Mouse (Mus musculus) embryo, embryonic 10 days (tissue): Measurements from ENCODE around the gene Ppia.
"Not testable (repeated sequence)": the region's sequence is repeated elsewhere in the genome, so short reads cannot be mapped to it uniquely, and the experiment has no call there.

Source experiments
- DNase-seq: peaks from one replicate; pipeline ENCODE4 v3.0.0-alpha.2; 2015; ENCODE audit warnings: low spot score

Gene Ppia

DNA sequence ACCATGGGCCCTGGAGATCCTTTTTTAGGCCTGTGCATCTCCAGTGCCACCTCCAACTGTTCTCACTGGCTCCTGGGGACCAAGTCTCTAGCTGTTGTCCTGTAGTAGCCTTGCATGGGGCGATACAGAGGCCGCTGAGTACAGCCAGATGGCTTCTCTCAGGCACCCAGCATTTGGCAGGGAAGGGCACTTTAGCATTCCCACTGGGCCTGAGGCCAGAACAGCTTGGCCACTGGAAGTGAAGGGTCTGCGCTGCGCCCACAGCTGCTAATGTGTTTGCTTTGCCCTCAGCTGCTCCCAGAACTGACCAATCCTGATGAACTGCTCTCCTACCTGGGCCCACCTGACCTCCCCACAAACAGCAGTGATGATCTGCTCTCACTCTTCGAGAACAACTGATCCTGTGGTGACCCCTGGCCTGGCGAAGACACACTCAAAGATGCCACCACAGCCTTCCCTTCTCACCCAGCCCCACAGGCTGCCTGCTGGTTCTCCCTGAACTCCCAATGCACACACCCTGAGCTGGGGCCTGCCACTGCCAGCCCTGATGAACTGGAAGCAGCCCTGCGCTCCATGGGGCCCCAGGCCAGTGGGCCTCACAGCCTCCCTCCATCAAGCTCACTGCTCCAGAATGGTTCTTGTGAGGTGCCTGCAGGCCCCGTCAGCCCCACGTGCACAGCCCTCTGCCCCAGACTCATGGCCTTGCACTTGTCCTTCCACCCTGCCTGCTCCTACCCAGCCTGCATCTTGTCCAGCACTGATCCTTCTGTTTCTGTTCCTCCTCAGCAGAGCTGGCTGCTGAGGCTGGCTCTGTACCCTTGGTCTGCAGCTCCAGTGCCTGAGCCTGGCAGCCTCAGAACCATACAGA lies 10.3 kb upstream of the Ppia start:
- DNase-seq: no peak

DNA sequence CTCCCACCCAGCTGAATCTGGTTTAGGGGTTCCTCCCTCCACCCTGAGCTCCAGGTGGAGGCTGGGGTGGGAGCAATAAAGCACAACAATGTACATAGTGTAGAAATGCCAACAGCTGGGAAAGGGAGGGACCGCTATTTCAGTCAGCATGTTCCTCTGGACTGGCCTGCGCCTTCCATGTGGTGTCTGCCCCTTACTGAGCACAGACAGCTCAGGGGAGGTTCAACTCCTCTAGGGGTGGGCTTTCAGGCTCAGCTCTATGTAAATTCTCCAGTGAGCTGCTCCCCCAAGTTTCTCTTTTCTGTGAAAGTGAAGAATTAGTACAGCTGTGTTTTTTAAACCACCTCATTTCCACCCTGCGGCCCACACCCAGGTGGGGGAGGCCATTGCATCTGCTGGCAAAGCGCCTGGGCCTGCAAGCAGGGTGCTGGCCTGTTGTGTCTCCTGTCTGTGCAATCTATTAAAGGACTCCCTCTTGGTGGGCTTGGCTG lies 9.6 kb upstream of the Ppia start:
- DNase-seq: no peak

DNA sequence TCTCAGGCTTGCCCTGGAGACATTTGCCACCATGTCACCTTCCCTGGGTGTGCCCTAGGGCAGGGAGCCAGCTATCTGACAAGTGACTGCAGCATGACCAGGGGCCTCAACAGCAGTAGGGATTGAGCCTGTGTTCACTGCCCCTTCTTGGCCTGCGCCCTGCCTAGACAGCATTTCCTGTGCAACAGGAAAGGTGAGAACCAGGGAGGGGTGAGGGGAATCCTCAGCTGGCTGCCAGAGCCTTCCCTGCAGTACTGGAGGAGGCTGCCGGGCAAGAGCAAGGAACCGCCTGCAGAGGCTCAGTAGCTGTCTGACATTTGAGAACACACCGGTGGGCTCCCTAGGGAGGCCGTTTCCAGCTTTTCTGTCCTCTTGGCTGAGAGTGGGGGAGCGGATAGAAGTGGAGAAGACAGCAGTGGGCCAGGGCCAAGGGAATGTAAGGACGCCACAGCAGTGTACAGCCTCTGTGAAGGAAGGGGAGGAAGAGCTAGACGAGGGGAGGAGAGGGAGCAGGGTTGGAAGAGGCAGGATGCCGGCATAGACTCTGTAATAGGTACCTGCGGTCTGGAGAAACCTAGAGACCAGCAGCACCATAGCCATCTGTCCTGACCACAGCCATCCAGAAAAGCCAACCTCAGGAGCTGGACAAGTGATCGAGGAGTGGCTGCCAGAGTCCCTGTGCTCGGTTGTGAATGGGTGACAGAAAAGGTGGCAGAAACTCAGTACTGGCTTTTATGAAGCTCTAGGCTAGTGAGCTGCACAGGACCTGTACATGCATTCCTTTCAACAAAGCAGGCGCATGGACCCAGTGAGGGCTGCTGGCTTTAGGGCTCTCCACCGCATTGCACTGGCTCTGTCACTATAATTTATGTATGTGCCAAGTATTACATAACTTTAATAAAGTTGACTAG lies 8.7 kb upstream of the Ppia start:
- peak; percentile 70 for DNase-seq

DNA sequence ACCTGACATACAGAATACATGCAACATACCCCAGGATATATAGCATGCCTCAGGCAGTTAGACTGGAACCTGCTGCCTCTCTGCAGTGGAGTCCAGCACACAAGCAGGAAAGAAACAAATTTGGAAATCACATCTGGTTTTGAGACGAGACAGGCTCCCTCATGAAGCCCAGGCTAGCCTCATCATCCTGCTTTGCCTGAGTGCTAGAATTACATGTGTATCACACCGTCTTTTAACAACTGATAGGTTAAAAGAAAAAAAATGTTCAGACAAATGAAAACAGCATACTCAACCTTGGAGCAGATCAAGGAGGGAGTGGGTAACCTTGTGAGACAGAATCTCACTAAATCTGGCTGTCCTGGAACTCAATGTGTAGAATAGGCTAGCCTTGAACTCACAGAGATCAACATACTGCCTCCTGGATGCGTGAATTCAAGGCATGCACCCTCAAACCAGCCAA lies 8.1 kb upstream of the Ppia start:
- no peak for DNase-seq

DNA sequence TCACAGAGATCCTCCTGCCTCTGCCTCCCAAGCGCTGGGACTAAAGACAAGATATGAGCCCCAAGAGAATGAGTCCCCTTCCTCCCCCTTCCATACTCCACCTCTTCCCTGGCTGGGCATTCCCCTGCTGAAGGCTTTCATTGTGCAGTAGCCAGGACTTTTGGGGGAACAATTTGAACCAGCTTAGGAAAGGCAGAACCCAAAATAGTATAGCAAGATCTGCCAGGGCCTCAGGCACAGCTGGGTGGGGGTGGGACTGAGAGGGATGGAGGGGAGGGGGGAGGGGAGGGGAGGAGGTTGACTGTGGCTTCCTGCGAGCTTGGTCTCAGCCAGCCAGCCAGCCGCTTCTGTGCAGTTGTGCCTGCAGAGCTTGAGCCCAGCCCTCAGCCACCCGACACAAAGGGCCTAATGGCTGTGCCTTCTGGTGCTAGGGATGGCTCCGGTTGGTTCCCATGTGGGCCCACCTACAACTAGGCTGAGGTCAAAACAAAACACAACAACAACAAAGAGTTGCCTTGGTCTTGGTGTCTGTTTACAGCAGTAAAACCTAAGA lies 5.1 kb upstream of the Ppia start:
- no peak for DNase-seq

DNA sequence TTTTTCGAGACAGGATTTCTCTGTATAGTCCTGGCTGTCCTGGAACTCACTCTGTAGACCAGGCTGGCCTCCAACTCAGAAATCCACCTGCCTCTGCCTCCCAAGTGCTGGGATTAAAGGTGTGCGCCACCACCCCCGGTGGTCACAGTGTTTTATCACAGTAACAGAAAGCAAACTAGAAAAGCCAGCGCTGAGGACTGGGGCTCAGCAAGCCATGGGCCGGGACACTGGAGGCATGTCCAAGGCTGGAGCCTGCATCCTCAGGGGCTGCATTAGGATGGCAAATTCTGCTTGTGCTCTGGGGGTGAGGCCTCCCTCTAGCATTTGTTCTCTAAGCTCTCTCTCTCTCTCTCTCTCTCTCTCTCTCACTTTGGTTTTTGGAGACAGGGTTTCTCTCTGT lies 4.5 kb upstream of the Ppia start:
- not testable (repeated sequence) for DNase-seq

DNA sequence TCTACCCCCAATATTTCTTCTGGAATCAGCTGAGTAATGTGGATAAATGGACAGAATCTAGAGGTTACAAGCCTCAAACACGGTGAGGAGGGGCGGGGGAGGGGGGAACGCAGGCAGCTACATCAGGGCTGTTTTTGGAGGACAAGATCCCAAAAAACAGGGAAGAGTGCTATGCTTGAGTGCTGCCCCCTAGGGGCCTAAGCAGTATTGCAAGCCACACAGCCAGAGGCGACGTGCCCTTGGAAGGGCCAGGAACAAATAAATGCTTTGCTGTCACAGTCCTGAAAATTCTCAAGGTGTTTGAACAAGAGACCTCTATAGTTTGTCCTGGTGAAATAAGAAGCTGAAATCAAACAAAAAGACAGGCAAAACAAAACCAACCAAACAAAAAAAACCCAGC lies 3.6 kb upstream of the Ppia start:
- peak; percentile 81 for DNase-seq

DNA sequence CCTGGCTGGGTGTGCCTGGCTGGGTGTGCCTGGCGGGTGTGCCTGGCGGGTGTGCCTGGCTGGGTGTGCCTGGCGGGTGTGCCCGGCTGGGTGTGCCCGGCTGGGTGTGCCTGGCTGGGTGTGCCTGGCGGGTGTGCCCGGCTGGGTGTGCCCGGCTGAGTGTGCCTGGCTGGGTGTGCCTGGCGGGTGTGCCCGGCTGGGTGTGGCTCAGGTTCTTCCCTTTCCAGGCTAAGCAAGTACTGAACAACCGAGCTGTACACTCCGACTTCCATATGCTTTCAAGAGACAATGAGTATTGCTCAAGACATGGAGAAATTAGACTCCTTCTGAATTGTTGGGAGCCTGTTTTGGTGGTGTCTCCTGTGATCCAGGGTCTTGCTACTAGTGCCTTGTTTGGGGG lies 2.0 kb upstream of the Ppia start:
- DNase-seq: no peak

DNA sequence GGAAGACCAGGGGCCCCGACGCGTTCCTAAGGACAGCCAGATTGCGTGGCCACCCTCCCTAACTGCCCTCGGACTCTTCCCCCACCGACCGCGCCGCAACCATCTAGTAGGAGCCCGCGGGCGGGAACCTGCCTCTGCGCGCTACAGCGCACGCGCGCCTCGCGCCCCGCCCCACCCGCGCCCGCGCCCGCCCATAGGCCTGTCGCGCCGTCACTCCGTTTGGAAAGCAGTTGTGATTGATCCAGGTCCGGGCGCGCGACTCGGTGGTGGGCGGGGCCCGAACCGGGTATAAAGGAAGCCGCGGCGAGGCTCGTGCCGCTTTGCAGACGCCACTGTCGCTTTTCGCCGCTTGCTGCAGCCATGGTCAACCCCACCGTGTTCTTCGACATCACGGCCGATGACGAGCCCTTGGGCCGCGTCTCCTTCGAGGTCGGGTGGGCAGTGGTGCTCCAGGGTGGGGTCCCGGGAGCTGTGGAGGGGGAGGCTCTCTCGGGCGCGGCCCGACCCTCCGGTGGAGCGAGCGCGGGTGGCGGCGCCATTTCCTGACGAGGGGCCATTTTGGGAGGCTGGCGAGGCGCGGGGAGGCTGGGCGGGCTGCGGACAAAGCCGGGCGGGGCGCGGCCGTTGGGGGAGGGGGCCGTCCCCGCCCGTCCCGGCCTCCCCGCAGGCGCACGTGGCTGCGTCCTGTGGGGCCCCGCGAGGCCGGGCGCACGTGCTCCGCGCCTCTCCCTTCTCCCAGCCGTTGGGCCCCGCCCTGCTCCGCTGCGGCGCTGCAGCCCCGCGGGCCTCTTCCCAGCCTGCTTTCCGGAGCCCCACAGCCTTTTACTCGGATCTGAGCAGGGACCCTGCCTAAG lies 535 bp downstream of the Ppia start:
- peak; percentile 93 for DNase-seq

DNA sequence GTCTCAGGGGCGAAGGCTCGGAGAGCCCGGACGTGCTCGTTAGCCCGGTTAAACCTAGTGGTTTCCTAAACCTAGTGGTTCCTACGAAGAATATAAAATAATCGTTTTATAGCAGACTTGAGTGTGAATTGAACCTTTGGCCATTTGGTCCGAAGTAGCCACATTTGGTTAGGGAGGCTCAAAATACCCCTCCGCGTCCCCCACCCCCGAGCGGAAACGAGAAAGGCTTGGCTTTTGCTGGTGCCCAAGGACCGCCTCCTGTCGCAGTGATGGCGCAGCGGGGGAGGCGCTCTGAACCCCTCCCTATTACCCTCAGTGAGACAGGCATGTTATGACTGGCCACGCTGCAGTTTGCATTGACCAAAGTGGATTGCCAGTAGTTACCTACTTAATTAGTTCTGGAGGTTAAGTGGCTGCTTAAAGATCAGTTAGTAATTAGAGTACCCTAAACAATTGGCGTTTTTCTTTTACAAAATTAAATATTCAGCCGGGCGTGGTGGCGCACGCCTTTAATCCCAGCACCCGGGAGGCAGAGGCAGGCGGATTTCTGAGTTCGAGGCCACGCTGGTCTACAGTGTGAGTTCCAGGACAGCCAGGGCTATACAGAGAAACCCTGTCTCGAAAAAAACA lies 1.3 kb downstream of the Ppia start:
- peak; percentile 82 for DNase-seq

DNA sequence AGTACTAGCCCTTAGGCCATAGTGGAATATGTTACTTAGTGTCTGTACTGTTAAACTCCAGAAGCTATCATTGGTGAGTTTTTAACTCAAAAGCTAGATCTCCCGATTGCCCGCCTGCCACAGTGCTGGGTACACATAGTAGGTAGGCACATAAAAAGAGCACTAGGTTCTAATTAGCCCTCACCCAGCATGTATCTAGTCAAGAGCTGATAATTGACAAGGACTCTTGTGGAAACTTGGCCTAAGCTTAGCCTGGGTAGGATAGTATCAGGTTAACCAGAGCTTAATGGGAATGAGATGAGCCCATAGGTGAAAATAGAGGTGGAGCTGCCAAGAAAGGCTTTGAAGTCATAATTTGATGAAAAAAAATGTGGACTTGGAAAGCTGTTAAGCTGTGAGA lies 1.8 kb downstream of the Ppia start:
- DNase-seq: no peak

DNA sequence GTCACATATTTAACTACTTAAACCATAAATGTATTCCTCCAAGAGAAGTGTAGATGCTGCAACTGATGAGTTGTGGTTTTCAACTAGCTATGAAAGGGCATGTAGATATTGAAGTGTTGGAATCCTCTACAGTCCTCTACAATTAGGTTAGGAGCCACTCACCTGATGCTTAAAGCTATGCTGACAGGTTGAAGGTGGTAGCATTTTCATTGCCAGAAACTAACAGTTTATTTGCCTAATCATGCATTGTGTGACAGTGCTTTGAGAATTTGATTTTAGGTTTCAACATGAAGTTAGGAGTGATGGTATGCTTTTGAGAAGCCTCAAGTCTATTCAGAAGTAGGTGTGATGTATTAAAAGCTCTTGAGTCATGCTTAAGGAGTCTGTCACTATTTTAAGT lies 2.2 kb downstream of the Ppia start:
- DNase-seq: no peak

DNA sequence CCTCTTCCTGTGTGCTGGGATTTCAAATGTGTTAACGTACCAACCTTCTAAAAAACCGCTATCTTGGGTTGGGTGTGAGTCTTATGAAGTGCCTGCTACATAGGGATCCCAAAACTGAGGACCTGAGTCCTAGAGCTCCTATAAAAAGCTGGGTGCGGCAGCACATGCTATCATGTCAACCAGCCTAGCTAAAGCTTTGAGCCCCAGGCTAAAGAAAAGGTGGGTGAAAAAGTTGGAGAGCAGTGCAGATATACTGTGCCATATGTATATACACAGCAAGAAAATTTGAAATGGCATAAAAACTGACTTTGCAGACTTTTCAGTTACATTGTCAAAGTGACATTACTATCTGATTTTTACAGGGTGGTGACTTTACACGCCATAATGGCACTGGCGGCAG lies 3.5 kb downstream of the Ppia start:
- no peak for DNase-seq

DNA sequence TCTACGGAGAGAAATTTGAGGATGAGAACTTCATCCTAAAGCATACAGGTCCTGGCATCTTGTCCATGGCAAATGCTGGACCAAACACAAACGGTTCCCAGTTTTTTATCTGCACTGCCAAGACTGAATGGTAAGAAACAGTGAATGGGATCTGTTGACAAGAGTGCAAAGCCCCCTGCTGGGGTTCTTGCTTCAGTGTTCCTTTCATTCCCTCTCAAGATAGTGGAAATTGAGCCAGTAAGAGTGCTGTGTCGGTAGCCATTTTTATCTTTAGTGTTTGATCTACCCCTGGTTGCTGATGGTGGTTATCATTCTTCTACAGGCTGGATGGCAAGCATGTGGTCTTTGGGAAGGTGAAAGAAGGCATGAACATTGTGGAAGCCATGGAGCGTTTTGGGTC lies 3.9 kb downstream of the Ppia start:
- DNase-seq: not testable (repeated sequence)

DNA sequence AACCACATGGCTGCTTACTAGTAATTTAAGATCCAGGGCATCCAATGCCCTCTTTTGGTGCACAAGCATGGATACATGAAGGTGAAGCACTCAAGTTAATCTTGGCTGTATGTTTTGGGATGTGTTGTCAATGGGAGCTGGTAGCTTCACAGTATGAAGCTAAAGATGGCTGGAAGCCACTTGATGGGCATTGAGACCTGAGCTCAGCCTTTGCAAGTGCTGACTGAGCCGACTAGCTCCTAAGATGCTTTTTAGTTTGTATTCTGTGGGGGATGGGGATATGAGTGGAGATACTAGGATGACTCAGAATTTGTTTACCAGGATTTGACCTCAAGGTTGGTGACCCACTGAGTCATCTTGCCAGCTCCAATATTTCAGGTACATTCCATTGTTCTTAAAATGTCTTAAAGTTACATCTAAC lies 5.0 kb downstream of the Ppia start:
- DNase-seq: peak; percentile 33

DNA sequence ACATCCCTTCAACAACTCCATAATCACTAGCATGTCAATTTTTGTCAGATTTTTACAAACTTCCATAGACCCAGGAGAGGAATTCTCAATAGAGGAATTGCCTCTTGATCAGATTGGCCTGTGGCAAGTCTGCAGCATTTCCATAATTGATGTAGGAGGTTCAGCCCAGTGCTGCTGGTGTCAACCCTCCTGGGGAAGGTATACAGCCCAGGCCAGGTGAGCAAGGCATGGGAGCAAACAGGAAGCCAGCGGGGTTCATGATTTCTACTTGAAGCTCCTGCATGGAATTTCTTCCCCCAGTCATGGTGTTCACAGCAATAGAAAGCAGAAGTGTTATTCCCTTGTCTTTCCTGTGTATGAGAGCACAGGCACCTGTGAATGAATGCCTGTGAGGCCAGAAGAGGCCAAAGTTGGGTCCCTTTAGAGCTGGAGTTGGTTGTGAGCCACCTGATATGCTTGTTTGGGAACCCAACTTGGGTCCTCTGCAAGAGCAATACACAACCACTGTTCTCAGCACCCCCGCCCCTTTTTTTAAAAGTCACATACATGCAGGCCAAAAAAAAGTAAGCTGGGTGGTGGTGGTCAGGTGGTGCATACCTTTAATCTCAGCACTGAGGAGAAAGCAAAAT lies 5.6 kb downstream of the Ppia start:
- no peak for DNase-seq

DNA sequence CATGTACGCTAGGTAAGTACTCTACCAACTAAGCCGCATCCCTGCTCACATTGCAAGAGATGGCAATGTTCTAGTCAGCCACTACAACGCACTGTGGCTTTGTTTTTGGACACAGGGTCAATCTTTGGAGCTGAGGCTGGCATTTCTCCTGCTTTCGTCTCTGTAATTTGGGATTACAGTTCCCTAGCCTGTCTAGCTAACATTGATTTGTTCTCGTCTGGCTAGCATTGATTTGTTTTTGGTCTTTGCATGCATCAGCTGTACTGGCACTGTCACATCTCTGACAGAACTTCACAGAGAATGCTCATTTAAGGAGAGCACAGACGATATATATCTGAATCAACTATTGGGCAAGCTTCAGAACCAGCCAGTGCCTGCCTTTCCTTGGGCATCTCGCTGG lies 14.9 kb downstream of the Ppia start:
- DNase-seq: no peak

DNA sequence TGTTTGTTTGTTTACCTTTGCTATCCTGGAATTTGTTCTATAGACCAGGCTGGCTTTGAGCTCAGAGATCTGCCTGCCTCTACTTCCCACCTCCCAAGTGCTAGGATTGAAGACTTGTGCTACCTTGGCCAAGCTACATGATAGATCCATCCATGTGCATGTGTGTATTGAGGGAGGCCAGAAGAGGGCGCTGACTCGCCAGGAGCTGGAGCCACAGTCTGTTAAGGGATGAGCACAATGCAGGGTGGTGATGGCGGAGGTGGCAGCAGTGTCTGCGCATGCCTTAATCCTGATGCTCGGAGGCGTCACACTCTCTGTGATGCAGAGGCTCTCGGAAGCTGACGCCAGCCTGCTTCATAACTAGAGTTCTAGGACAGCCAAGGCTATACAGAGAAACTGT lies 21.2 kb downstream of the Ppia start:
- DNase-seq: peak; percentile 71

DNA sequence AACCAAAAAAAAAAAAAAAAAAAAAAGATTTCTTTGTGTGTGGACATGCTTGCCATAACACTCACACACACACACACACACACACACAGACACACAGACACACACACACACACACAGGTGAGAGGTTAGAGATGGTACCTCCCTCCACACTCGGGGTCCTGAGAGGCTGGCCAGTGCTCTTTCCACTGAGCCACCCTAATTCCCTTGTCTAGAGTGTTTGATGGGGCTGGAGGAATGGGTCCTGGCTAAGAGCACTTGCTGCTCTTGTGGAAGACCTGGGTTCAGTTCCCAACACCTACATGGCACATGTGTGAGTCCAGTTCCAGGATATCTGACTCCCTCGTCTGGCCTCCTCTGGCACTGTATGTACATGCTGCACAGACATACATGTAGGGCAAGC lies 22.4 kb downstream of the Ppia start:
- DNase-seq: no peak

DNA sequence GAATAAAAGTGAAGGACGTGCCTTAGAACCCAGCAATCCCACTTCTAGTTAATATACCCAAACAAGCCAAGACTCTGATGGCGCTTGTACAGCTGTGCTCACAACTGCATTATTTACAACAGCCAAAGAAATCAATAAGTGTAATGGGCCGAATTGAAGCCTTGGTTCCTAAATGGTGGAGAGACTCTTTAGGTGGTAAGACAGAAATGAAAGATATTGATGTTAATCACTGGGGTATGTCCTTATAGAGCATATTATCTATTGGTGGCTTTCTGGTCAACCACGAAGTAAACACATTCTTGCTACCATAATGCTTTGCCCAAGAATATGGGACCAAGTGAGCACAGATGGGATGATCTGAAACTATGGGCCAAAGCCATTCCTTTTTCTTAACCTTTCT lies 24.9 kb downstream of the Ppia start:
- DNase-seq: no peak

DNA sequence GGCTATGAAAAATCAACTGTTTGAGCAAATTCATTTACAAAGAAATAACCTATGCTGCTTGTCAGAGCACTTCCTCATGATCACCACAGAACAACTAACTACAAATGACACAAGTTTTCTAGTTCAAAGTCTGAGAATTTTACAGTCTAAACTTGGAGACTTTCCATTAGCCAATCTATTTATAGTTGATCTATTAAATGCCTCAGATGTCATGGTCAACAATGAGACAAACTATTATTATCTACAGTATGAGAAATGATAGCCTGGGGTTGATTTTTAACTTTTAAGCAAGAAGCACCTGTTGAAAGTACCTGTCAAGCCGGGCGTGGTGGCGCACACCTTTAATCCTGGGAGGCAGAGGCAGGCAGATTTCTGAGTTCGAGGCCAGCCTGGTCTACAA lies 27.3 kb downstream of the Ppia start:
- DNase-seq: no peak
